In genomic region chr5:44815506-44815905, GRCm38 (mm10) we compare ENCODE assay signal across 17 mouse cellular contexts.
"Had no signal": no experiment of that assay in that cellular context is flagged by ENCODE, and none has a peak within 500 bp of the region (broad histone marks: within the 10 kb centered on the region; RNA-seq: fewer than 3 reads in every experiment).

No protein-coding gene starts in this region.

- ATAC-seq: hindbrain, embryonic 16.5 days; inflammation-experienced regulatory T-cells, adult 6 months; intestine, embryonic 15.5 days; intestine, postnatal 0 days; liver, postnatal 0 days had no signal

- DNase-seq: gastrocnemius, postnatal 10 days; gastrocnemius, postnatal 25 days; heart, adult 18-20 months; heart, postnatal 10 days; heart, postnatal 4 days; kidney, adult 18-20 months; kidney, adult 8-10 months; kidney, postnatal 10 days; kidney, postnatal 25 days; kidney, postnatal 4 days; liver; liver, embryonic 13.5 days; liver, postnatal 0 days had no signal
